Mouse (Mus musculus) limb, embryonic 10.5 days (tissue): ENCODE results near the gene Rad51b. TPM values are rescaled to one million over a fixed set of nuclear protein-coding genes. Genes with fewer than 3 reads are reported as not detected.
A peak's percentile ranks its signal among the peaks of the same experiment; 100 is the strongest.

Experiments
- DNase-seq: peaks from one replicate; pipeline ENCODE4 v3.0.0-alpha.2; 2017; ENCODE audit warnings: low spot score
- H3K27ac ChIP-seq: fragments of 300-500 bp; sonication (generic); 2 replicates; pipeline ENCODE4 v1.5.1; 2016; ENCODE audit warnings: mild to moderate bottlenecking
- H3K27me3 ChIP-seq: fragments of 300-500 bp; sonication (generic); 2 replicates; pipeline ENCODE4 v1.6.1; 2016; ENCODE audit warnings: low read depth, mild to moderate bottlenecking; ENCODE audit not compliant: poor library complexity, severe bottlenecking
- H3K36me3 ChIP-seq: fragments of 300-500 bp; sonication (generic); 2 replicates; pipeline ENCODE4 v1.6.1; 2016; ENCODE audit warnings: mild to moderate bottlenecking, moderate library complexity
- H3K4me1 ChIP-seq: fragments of 300-500 bp; sonication (generic); 2 replicates; pipeline ENCODE4 v1.6.1; 2016
- H3K4me3 ChIP-seq: fragments of 300-500 bp; sonication (generic); 2 replicates; pipeline ENCODE4 v1.5.1; 2016; ENCODE audit warnings: mild to moderate bottlenecking, moderate library complexity
- H3K9me3 ChIP-seq: fragments of 300-500 bp; sonication (generic); replicated peaks from 2 replicates; pipeline ENCODE4 v1.6.1; 2016; ENCODE audit warnings: mild to moderate bottlenecking
- whole genome bisulfite sequencing: fragments of 180-500 bp; shearing (Covaris S2); methylation state at CpG from one replicate; pipeline ENCODE4 v1.1.7; 2016; 5-methylcytosine and 5-hydroxymethylcytosine counted together
- polyA plus RNA-seq: library from polyadenylated mRNA; unstranded; fragments of >200 nt; fragmentation: Nextera tagmentation; extraction: Ambion mirVana; gene quantifications from 2 replicates; pipeline ENCODE4 v1.2.1, GENCODE M21; 2016

The Rad51b gene
- polyA plus RNA-seq, 1 experiment from 2014 or later, result 7.4 TPM

DNA sequence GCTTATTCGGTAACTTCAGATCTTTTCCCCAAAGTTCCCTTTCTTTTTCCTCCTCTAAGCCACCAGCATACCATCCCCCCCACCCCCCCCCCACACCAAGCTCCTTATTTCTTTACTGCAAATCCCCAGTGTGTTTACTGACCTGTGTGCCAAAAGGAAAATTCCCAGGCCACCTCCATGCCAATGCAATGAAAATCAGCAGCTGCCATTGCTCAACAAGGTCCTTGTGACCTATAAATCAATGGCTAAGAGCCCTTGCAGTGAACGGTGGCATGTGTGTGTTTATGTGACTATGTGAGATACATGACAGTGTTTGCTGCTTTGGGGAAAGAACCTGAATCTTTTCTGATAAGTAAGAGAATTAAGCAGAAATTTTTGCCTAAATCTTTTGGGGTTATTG, 301.8 kb downstream of the Rad51b start:
- Histone ChIP-seq H3K9me3 (no peaks in the 10 kb centered on the region), H3K27me3 (no peaks in the 10 kb centered on the region), H3K4me1 (peaks cover 55% of the 10 kb centered on the region), H3K27ac (peak overlapping the region; percentile 64; the same call in 1 of the 2 replicates), H3K4me3 (no peak overlapping the region), H3K36me3 (no peaks in the 10 kb centered on the region)
- WGBS, result 35% methylated on average over 2 of the region's 2 CpGs
- DNase-seq, result peak; percentile 49

DNA sequence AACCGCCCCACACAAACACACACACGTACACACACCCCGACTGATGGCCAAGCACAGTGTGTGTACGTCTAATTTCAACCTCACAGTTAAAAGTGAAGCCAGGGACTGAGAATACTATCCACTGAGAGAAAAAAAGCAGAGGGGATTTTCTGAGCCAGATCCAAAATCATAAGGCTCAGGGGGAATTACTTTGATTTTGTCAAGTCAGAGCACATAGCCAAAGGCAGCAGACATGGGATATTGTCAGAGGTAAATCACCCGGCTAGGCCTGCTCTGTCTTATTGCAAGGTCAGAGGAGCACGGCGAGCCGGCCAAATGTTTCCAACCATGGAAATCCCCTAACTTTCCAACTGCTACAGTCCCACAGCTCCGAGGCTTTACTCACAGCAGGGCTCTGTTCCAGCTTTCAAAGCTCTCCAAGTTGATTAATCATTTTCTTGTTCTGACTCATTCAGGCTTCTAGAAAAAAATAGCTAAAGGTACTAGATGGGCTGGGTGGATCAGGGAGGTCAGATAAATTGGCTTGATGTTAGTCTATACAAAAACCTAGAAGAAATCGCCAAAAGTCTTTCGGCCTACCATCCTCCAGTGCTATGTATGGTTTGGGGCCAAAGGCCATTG, 303.2 kb downstream of the Rad51b start:
- no peak overlapping the region for H3K4me3 ChIP-seq
- H3K4me1 ChIP-seq, result peaks cover 55% of the 10 kb centered on the region
- no peaks in the 10 kb centered on the region for H3K27me3 ChIP-seq
- H3K27ac ChIP-seq, result peak overlapping the region; percentile 64
- no peaks in the 10 kb centered on the region for H3K36me3 ChIP-seq
- 54% methylated on average over 11 of the region's 11 CpGs for WGBS
- peak; percentile 42 for DNase-seq
- no peaks in the 10 kb centered on the region for H3K9me3 ChIP-seq

DNA sequence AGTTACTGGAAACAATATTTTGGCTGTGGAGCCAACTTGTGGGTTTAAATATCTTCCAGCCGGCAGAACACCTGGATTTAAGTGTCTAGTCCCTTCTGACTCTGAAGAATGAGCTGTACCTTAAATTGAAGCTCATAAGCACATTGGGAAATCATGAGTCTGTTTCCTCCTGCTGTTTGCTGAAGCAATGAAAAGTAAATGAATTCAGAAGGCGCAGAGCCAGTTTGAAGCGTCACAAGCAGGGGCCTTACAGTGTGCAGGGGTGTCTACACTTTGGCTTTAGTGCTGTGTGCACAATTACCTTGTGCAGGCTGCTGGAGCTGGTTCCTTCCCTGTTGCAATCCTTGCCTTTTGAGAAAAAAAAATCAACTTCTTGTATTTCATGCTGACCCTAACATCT, 305.6 kb downstream of the Rad51b start:
- H3K36me3 ChIP-seq, result no peaks in the 10 kb centered on the region
- WGBS, result 76% methylated on average over 3 of the region's 3 CpGs
- no peak overlapping the region for H3K27ac ChIP-seq
- H3K9me3 ChIP-seq, result no peaks in the 10 kb centered on the region
- H3K4me1 ChIP-seq, result peaks cover 51% of the 10 kb centered on the region
- no peaks in the 10 kb centered on the region for H3K27me3 ChIP-seq
- DNase-seq, result no peak
- no peak overlapping the region for H3K4me3 ChIP-seq

DNA sequence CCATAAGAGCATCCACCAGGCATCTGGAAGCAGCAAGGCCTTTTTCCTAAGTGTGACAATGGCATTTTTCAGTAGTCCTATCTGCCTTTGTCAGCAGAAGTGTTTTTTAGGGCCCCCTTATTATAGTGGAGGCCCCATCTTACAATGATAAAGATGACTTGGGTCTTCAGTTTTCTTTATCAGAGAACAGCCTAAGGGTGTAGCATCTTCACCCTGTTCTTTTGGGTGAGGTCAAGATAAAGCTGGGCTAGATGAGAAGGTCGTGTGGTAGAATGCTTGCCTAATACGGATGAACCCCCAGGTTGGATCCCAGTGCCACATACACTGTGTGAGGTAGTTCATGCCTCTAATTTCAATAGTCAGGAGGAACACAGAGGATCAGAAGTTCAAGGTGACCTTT, 307.8 kb downstream of the Rad51b start:
- H3K36me3 ChIP-seq, result no peaks in the 10 kb centered on the region
- no peaks in the 10 kb centered on the region for H3K9me3 ChIP-seq
- peaks cover 39% of the 10 kb centered on the region for H3K4me1 ChIP-seq
- H3K27ac ChIP-seq, result peak overlapping the region; percentile 5; the same call in 1 of the 2 replicates
- no peak for DNase-seq
- H3K27me3 ChIP-seq, result no peaks in the 10 kb centered on the region
- H3K4me3 ChIP-seq, result no peak overlapping the region
- 81% methylated on average over 2 of the region's 2 CpGs for WGBS

DNA sequence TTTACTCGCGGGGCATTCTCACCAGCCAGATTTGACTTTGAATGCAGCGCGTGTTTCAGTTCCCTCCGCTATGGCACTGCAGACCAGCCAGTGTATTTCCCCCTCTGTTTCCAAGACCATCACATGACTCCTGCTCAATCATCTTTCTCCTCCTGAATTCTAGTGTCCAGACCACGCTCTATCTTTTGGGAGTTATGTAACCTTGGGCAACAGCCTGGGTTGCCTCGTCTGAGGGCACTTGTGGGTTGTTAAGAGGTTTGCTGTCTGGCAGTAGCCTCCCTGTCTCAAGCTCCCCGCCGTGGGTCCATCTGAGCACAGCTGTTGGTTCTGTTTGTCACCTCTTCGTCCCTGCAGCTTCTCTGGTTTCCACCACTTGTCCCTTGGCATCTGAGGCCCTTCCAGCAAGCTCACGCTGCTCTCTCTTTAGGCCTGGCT, 309.1 kb downstream of the Rad51b start:
- Histone ChIP-seq H3K9me3 (no peaks in the 10 kb centered on the region), H3K36me3 (no peaks in the 10 kb centered on the region), H3K4me3 (no peak overlapping the region), H3K27me3 (no peaks in the 10 kb centered on the region), H3K4me1 (peaks cover 29% of the 10 kb centered on the region), H3K27ac (peak overlapping the region; percentile 44)
- 83% methylated on average over 11 of the region's 11 CpGs for WGBS
- no peak for DNase-seq

DNA sequence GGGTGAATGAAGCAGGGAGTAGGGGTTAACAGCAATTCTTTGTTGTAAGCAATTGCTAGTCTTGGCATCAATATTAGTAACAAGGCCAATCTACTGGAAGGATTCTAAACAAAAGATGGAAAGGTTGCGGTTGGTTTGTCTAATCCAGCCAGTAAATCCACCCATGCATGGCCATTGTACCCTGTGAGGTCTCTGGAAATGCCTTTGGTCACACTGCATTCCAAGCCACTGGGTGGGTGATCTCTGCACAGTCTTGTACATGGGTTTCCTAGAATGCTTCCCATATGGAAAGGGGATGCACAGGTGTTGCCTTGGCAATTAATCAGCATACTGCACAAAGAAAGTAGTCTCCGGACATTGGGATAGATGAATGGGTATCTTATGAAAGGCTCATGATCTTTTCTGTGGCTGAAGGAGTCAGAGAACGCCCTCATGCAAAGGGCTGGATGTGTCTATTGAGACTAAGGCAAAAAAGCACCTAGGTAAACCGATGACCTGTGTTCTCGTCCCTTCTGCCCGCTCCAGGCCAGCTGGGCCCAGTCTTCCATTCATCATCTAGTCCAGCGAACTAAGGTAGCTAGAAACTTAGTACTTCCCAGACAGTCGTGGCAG, 312.4 kb downstream of the Rad51b start:
- no peak for DNase-seq
- Histone ChIP-seq H3K27me3 (no peaks in the 10 kb centered on the region), H3K9me3 (no peaks in the 10 kb centered on the region), H3K27ac (peak overlapping the region; percentile 43; the same call in 1 of the 2 replicates), H3K36me3 (no peaks in the 10 kb centered on the region), H3K4me1 (peaks cover 36% of the 10 kb centered on the region), H3K4me3 (no peak overlapping the region)
- WGBS, result 90% methylated on average over 8 of the region's 8 CpGs

DNA sequence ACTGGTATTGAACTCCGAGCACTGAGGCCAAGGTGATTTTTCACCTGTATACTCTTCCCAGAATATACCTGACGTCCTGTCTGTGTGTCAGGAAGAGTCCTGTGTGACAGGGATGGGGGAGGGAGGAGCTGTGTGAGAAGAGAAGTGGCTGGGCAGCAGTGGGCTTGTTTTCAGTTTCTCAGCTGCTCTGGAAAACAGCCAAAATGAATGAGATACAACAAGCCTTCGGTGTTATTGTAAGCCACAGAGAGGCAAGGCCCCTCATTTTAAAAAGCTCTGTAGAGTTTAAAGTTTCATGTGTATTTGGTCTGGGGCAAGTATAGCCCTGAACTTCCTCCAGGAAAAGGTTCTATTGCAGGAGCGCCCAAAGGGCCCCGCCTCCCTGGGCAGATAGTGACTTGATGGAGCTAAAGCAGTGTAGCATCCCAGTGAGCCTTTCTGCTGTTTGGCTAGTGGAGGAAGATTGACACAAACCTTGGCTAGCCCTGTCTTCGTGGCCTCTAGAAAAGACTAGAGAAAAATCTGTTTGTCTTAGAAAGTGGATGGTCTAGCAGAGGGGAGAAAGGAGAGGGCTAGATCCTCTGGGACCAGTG, 313.5 kb downstream of the Rad51b start:
- no peak for DNase-seq
- Histone ChIP-seq H3K36me3 (no peaks in the 10 kb centered on the region), H3K27ac (0 out of 2 replicates have a peak overlapping the region, but pooled peaks have one; percentile 22), H3K4me3 (no peak overlapping the region), H3K9me3 (no peaks in the 10 kb centered on the region), H3K27me3 (no peaks in the 10 kb centered on the region), H3K4me1 (peaks cover 44% of the 10 kb centered on the region)
- WGBS, result 86% methylated on average over 6 of the region's 6 CpGs

DNA sequence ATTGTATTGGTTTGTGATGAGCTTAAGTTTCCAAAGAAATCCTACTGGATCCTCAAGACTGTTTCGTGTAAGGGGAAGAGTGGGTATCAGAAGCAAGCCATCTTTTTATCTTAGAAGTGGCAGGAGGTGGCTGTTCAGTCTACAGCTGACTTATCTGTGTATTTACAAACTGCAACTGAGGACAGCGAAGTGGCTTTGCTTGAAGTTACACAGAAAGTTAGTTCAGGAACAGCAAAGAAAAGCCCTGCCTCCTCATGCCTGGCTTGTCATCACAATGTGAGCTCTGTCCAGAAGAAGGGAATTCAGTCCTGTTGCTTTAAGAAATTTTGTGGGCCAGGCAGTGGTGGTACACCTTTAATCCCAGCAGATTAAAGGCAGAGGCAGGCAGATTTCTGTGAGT, 314.6 kb downstream of the Rad51b start:
- Histone ChIP-seq H3K36me3 (no peaks in the 10 kb centered on the region), H3K27me3 (no peaks in the 10 kb centered on the region), H3K4me1 (peaks cover 53% of the 10 kb centered on the region), H3K4me3 (no peak overlapping the region), H3K9me3 (no peaks in the 10 kb centered on the region), H3K27ac (peak overlapping the region; percentile 81)
- 90% methylated on average over 2 of the region's 2 CpGs for WGBS
- no peak for DNase-seq

DNA sequence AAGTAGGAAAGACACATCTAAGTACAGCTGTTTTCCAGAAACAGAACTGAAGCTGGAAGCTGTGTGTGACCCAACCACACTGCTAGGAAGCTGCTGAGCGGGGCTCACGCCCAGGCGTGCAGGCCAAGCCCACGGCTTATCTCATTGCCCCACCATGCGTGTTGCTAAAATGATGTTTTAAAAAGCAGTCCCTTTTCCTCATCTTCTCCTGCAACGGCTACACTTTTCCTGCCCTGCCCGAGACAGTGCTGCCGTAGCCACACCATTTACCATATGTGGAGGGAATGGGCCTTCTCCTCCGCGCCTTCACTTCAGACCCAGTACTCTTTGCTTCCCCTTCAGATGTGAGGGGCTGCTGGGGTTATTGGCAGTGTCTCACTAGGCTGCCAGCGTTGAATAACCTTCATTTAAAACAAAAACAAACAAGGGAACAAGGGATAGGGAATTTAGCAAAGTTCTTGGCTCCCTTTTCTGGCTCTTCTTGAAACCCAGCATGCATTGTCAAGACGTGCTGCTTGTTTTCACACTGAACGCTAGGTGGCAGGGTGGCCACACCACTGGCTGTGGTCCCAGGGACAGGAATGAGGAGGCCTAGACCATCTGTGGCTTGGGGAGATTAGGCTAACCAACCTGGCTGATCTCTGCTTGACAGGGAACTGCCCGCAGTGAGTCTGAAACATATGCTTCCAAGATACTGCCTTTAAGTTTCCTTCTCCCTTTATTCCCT, 315.4 kb downstream of the Rad51b start:
- DNase-seq, result peak; percentile 89
- Histone ChIP-seq H3K36me3 (no peaks in the 10 kb centered on the region), H3K27me3 (no peaks in the 10 kb centered on the region), H3K4me3 (no peak overlapping the region), H3K27ac (peak overlapping the region; percentile 81), H3K4me1 (peaks cover 49% of the 10 kb centered on the region), H3K9me3 (no peaks in the 10 kb centered on the region)
- 54% methylated on average over 14 of the region's 14 CpGs for WGBS

DNA sequence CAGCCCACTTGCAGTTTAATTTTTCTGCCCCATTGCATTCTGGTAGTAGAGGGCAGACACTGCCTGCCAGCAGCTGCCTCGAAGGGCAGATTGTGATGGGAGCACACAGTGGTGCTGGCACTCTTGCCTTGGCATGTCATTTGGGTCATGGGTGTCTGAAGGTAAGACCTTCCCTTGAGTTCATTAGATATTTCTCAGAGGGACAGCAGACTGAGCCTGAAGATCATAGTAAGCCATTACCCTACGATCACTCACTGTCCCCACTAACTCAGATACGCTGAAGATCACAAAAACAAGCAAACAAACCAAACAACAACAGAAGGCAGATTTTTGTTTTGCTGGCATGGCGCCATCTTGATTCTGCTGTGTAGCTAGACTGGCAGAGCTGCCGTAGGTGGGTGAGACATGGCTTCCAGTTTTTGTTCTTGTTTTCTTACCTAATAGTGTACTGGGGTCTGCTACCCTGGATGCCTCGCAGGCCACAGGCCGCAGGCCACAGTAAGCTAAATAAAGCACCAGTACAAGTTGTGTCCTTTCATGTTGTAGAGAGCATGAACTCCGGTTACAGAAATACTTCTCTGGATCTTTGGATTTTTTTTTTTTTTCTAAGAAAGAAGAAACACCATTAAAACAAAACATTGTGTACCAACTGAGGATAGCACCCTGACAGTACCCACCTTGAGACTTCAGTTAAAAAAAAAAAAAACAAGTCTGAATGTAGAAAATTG, 316.1 kb downstream of the Rad51b start:
- Histone ChIP-seq H3K27ac (peak overlapping the region; percentile 81), H3K4me1 (peaks cover 47% of the 10 kb centered on the region)
- WGBS, result 95% methylated on average over 8 of the region's 8 CpGs

DNA sequence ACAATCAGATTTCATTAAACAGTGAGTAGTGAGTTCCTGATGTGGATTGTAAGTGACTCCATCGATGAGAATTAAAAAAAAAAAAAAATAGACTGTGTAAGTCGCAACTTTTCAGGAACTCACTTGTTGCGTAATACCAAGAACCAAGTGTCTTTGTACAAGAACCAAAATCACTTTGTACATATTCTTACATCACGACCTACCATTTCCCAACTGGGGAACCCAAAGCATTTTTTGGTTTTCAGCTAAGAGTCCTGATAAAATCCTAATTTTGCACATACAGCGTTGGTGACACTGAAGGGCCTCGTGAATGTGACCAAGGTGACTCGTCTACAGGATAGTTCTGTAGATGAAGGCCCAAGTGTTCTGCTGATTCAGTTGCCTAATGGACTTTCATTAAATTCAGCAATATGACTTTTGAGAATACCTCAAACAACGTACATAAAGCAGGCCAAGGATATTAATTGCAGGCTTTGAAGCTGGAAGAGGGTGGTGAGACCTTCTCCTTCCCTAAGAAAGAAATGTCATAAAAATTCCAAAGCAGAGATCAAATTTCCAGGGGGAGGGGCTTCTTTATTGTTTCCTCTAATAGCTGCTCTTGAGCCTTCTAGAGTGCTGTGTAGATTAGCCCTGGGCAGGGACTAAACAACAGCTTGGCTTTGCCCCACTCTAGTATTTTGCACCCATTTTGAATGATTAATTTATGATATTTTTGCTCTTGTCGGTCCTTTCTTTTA, 316.9 kb downstream of the Rad51b start:
- peaks cover 42% of the 10 kb centered on the region for H3K4me1 ChIP-seq
- 75% methylated on average over 9 of the region's 9 CpGs for WGBS

More for the DNA sequence above, 316.1 kb downstream of the Rad51b start:
- no peak for DNase-seq
- Histone ChIP-seq H3K27me3 (no peaks in the 10 kb centered on the region), H3K36me3 (no peaks in the 10 kb centered on the region), H3K9me3 (no peaks in the 10 kb centered on the region), H3K4me3 (no peak overlapping the region)

DNA sequence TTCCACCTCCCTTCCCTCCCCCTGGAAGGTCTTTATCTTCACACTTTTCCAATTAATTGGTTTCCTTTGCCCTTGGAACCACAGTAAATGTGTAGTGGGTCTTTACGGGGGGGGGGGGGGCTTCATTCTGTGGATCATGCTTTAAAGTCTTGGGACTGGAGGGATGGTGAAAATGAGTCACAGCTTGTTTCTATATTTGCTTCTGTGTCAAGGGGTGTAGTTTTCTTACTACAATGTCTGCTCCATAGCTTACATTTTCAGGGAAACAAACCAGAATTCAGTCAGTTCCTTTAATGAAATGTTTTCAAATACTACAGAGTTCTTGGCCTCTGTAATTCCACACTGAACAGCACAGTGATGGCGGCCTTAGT, 317.5 kb downstream of the Rad51b start:
- peak overlapping the region; percentile 85 for H3K27ac ChIP-seq
- WGBS, result 78% methylated on average over 2 of the region's 2 CpGs
- no peak for DNase-seq
- no peaks in the 10 kb centered on the region for H3K36me3 ChIP-seq
- no peaks in the 10 kb centered on the region for H3K9me3 ChIP-seq
- peaks cover 40% of the 10 kb centered on the region for H3K4me1 ChIP-seq
- H3K27me3 ChIP-seq, result no peaks in the 10 kb centered on the region
- no peak overlapping the region for H3K4me3 ChIP-seq

More for the DNA sequence above, 316.9 kb downstream of the Rad51b start:
- Histone ChIP-seq H3K27ac (peak overlapping the region; percentile 85), H3K27me3 (no peaks in the 10 kb centered on the region), H3K4me3 (no peak overlapping the region), H3K36me3 (no peaks in the 10 kb centered on the region), H3K9me3 (no peaks in the 10 kb centered on the region)
- DNase-seq, result no peak
